Comparison of ENCODE assay signal across 26 mouse cellular contexts in genomic region chr5:147053071-147053470, GRCm38 (mm10).
"Had no signal": no experiment of that assay in that cellular context is flagged by ENCODE, and none has a peak within 500 bp of the region (broad histone marks: within the 10 kb centered on the region; RNA-seq: fewer than 3 reads in every experiment).

No protein-coding gene starts in this region.

- DNase-seq: gastrocnemius, adult 2 months; gastrocnemius, postnatal 10 days; gastrocnemius, postnatal 25 days; heart, adult 18-20 months; heart, postnatal 10 days; heart, postnatal 36 days; kidney, adult 11 months; kidney, adult 2 months; kidney, adult 9 months; kidney, postnatal 14 days; kidney, postnatal 36 days; layer of hippocampus, adult 9-11 months; layer of hippocampus, postnatal 36 days; liver; liver, embryonic 13.5 days had no signal

- ATAC-seq: hindbrain, postnatal 0 days; inflammation-experienced regulatory T-cells, adult 6 months; intestine, embryonic 15.5 days had no signal

- H3K27ac ChIP-seq: heart, embryonic 10.5 days; hindbrain, embryonic 13.5 days; hindbrain, embryonic 15.5 days; hindbrain, postnatal 0 days; intestine, embryonic 15.5 days; limb, embryonic 10.5 days; limb, embryonic 12.5 days; liver, embryonic 13.5 days; liver, embryonic 15.5 days had no signal

- H3K27me3 ChIP-seq: heart, embryonic 12.5 days; hindbrain, embryonic 13.5 days; hindbrain, embryonic 15.5 days; intestine, embryonic 15.5 days; liver, embryonic 13.5 days; liver, embryonic 15.5 days had no signal

- H3K4me2 ChIP-seq: heart, embryonic 12.5 days; hindbrain, embryonic 13.5 days; hindbrain, embryonic 15.5 days; intestine, embryonic 15.5 days; limb, embryonic 12.5 days; liver, embryonic 11.5 days; liver, embryonic 13.5 days; liver, embryonic 15.5 days had no signal

- H3K9me3 ChIP-seq: heart, embryonic 10.5 days; heart, embryonic 12.5 days; hindbrain, embryonic 13.5 days; hindbrain, embryonic 15.5 days; intestine, embryonic 15.5 days; limb, embryonic 10.5 days; limb, embryonic 12.5 days; liver, embryonic 13.5 days; liver, embryonic 15.5 days had no signal

- H3K4me3 ChIP-seq: gastrocnemius, adult 2 months; heart, embryonic 10.5 days; heart, embryonic 12.5 days; hindbrain, embryonic 13.5 days; hindbrain, embryonic 15.5 days; intestine, embryonic 15.5 days; limb, embryonic 10.5 days; limb, embryonic 12.5 days; liver, embryonic 13.5 days; liver, embryonic 15.5 days had no signal

- H3K9ac ChIP-seq: heart, embryonic 12.5 days; hindbrain, embryonic 13.5 days; hindbrain, embryonic 15.5 days; intestine, embryonic 15.5 days; limb, embryonic 12.5 days; liver, embryonic 13.5 days; liver, embryonic 15.5 days had no signal

- H3K36me3 ChIP-seq: heart, embryonic 10.5 days; heart, embryonic 12.5 days; hindbrain, embryonic 13.5 days; hindbrain, embryonic 15.5 days; intestine, embryonic 15.5 days; limb, embryonic 10.5 days; limb, embryonic 12.5 days; liver, embryonic 13.5 days; liver, embryonic 15.5 days had no signal
